Mouse (Mus musculus): ENCODE data around the gene Pop5. TPM values are rescaled to one million over a fixed set of nuclear protein-coding genes. Genes with fewer than 3 reads are reported as not detected.

The Pop5 gene
- total and polyA plus RNA-seq, 3 experiments, result 32.2 to 38.1 (median 36.2) TPM

- Histone ChIP-seq H3K27ac (no peak overlapping the region), H3K4me3 (no peak overlapping the region), H3K79me2 (replicated peaks; ENCODE audit: control insufficient read depth, insufficient read depth, low read length) (no peaks in the 10 kb centered on the region), H3K27me3 (ENCODE audit: control insufficient read depth, insufficient read depth, low read length) (no peaks in the 10 kb centered on the region), H3K9ac (ENCODE audit: low read depth, low read length) (no peak overlapping the region), H3K36me3 (ENCODE audit: control insufficient read depth, insufficient read depth, low read length) (no peaks in the 10 kb centered on the region), H3K4me1 (ENCODE audit: control insufficient read depth, insufficient read depth, low read length) (peaks cover 5% of the 10 kb centered on the region; the same call in 1 of the 2 replicates)
- no peak for TF ChIP-seq POLR2A (IDR thresholded peaks at IDR 0.05; ENCODE audit: insufficient read depth, low read depth, low read length)
- no peak for TF ChIP-seq CTCF (IDR thresholded peaks at IDR 0.05)
- no peak for TF ChIP-seq EP300 (IDR thresholded peaks at IDR 0.05; ENCODE audit: insufficient read depth, low read depth, low read length)
- WGBS, result 94% methylated on average over 14 of the region's 14 CpGs
- no peak for DNase-seq
- intact Hi-C loops (cut with DNase I), result no loop called here
Observed at GRCm38 (mm10) chr5:115233031-115233780, 2.4 kb upstream of the Pop5 start.

- no peak overlapping the region for H3K4me3 ChIP-seq
- no peak for DNase-seq
- 85% methylated on average over 6 of the region's 6 CpGs for WGBS
Observed at GRCm38 (mm10) chr5:115234519-115234918, 1.1 kb upstream of the Pop5 start.

DNA sequence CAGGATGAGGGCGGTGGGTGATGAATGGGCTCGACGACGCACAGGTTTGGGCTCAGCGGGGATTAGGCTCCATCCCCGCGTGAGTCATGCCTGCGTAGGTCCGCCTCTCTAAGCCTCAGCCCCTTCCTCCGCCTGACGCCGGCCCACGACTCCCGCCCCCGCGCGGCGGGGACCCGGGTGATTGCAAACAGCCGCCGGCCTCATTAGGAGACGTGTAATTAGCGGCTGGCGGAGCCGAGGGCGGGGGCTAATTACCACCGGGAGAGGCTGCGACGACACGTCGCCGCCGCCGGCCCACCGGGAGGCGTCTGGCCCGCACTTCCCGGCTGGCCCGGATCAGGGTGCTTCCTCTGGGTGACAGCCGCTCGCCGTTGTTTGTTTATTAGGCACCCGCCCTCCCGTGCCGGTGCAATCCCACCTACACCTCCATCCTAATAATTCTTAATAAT lies 289 bp upstream of the Pop5 start:
- Histone ChIP-seq H3K27ac (peak overlapping the region; percentile 92), H3K9ac (ENCODE audit: low read depth, low read length) (peak overlapping the region; percentile 73), H3K4me1 (ENCODE audit: control insufficient read depth, insufficient read depth, low read length) (peaks cover 5% of the 10 kb centered on the region; the same call in 1 of the 2 replicates), H3K4me3 (peak overlapping the region; percentile 56), H3K79me2 (replicated peaks; ENCODE audit: control insufficient read depth, insufficient read depth, low read length) (no peaks in the 10 kb centered on the region), H3K27me3 (ENCODE audit: control insufficient read depth, insufficient read depth, low read length) (no peaks in the 10 kb centered on the region), H3K36me3 (ENCODE audit: control insufficient read depth, insufficient read depth, low read length) (no peaks in the 10 kb centered on the region)
- intact Hi-C loops (cut with DNase I), result loop anchor here (1.0 kb wide), 1 partner anchor 48 kb away; no protein-coding TSS in a partner anchor
- DNase-seq, result peak; percentile 85
- under 1% methylated on average over 45 of the region's 45 CpGs for WGBS
- TF ChIP-seq POLR2A (IDR thresholded peaks at IDR 0.05; ENCODE audit: insufficient read depth, low read depth, low read length) (peak; percentile 10; the same call in 1 of the 2 replicates), CTCF (IDR thresholded peaks at IDR 0.05) (no peak), EP300 (IDR thresholded peaks at IDR 0.05; ENCODE audit: insufficient read depth, low read depth, low read length) (no peak)

More at GRCm38 (mm10) chr5:115234519-115234918, 1.1 kb upstream of the Pop5 start:
- H3K27ac ChIP-seq, result no peak overlapping the region; the same call in 1 of the 2 replicates
- no peaks in the 10 kb centered on the region for H3K79me2 ChIP-seq (replicated peaks; ENCODE audit: control insufficient read depth, insufficient read depth, low read length)
- intact Hi-C loops (cut with DNase I), result no loop called here
- H3K4me1 ChIP-seq (ENCODE audit: control insufficient read depth, insufficient read depth, low read length), result peaks cover 5% of the 10 kb centered on the region; the same call in 1 of the 2 replicates
- no peaks in the 10 kb centered on the region for H3K27me3 ChIP-seq (ENCODE audit: control insufficient read depth, insufficient read depth, low read length)
- no peak overlapping the region for H3K9ac ChIP-seq (ENCODE audit: low read depth, low read length)
- no peaks in the 10 kb centered on the region for H3K36me3 ChIP-seq (ENCODE audit: control insufficient read depth, insufficient read depth, low read length)
- TF ChIP-seq CTCF (IDR thresholded peaks at IDR 0.05) (no peak), POLR2A (IDR thresholded peaks at IDR 0.05; ENCODE audit: insufficient read depth, low read depth, low read length) (no peak), EP300 (IDR thresholded peaks at IDR 0.05; ENCODE audit: insufficient read depth, low read depth, low read length) (no peak)

DNA sequence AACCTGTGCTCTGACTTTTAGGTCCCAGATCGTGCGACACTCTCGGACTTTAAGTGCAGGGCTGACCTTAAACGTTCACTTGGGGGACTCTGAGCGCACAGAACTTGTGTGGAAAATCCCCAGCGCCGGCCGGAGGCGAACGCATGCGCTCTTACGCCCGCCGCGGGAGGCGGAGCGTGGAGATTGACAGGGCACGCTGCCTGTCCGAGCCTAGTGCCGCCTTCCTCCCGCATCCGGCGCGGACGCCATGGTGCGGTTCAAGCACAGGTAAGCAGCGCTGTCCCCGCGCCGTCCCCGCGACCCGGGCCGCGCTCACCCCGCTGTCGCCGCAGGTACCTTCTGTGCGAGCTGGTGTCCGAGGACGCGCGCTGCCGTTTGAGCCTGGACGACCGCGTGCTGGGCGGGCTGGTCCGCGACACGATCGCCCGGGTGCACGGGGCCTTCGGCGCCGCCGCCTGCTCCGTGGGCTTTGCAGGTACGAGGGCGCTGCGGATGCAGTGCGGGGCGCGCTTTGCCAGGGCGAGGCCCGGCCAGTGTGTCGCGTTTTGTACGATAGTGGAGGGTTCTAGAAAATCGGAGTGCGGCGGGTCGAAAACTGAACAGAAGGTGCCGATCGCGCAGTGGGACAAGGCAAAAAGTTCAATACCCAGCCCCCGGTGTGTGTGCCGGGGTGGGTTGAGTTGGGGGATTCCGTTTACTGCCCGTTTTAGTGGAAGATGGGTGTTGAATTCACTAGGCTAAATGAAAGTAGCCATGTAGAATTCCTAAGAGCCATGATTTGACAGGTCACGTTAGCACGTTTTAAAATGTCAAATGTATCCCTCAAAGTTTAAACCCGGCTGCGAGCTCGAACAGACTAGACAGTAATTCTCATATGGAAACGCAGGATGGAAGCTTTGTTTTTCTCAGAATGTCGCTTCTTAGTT lies 2.4 kb downstream of the Pop5 start:
- H3K4me1 ChIP-seq (ENCODE audit: control insufficient read depth, insufficient read depth, low read length), result peaks cover 3% of the 10 kb centered on the region; the same call in 1 of the 2 replicates
- H3K79me2 ChIP-seq (replicated peaks; ENCODE audit: control insufficient read depth, insufficient read depth, low read length), result no peaks in the 10 kb centered on the region
- H3K4me3 ChIP-seq, result peak overlapping the region; percentile 77
- no peaks in the 10 kb centered on the region for H3K36me3 ChIP-seq (ENCODE audit: control insufficient read depth, insufficient read depth, low read length)
- H3K9ac ChIP-seq (ENCODE audit: low read depth, low read length), result peak overlapping the region; percentile 88
- intact Hi-C loops (cut with DNase I), result loop anchor here (2.0 kb wide), 2 partner anchors 113 to 259 kb away; no protein-coding TSS in a partner anchor
- peak overlapping the region; percentile 88 for H3K27ac ChIP-seq
- TF ChIP-seq POLR2A (IDR thresholded peaks at IDR 0.05; ENCODE audit: insufficient read depth, low read depth, low read length) (peak; percentile 89), CTCF (IDR thresholded peaks at IDR 0.05) (peak; percentile 42), EP300 (IDR thresholded peaks at IDR 0.05; ENCODE audit: insufficient read depth, low read depth, low read length) (peak; percentile 59)
- WGBS, result under 1% methylated on average over 88 of the region's 88 CpGs
- H3K27me3 ChIP-seq (ENCODE audit: control insufficient read depth, insufficient read depth, low read length), result no peaks in the 10 kb centered on the region
- peak; percentile 96 for DNase-seq

DNA sequence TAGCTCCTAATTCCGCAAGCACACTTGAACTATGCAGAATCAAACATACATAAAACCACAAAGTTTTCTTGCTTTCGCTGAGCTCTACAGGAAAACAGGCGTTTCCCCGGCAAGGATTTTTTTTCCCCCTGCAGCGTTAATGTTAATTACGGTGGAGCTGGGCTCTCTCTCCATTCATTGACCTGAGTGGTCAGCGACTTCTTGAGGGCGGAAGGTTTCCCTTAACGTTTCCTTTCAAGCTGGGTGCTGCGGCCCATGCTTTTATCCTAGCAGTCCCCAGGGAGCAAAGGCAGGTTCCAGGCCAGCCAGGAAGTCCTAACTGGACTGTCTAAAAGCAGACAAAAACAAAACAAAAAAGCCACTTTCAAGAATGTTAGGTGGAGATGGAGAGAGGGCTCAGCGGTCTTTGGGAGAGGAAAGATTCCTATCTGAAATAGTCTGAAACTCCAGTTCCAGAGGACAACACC lies 3.1 kb downstream of the Pop5 start:
- 11% methylated on average over 11 of the region's 11 CpGs for WGBS
- 0 out of 2 replicates have a peak, but pooled peaks have one; percentile 14 for TF ChIP-seq EP300 (IDR thresholded peaks at IDR 0.05; ENCODE audit: insufficient read depth, low read depth, low read length)
- TF ChIP-seq POLR2A (IDR thresholded peaks at IDR 0.05; ENCODE audit: insufficient read depth, low read depth, low read length), result no peak
- H3K4me3 ChIP-seq, result peak overlapping the region; percentile 77
- DNase-seq, result peak; percentile 37 to 47
- H3K27ac ChIP-seq, result peak overlapping the region; percentile 88
- peaks cover 3% of the 10 kb centered on the region; the same call in 1 of the 2 replicates for H3K4me1 ChIP-seq (ENCODE audit: control insufficient read depth, insufficient read depth, low read length)
- H3K36me3 ChIP-seq (ENCODE audit: control insufficient read depth, insufficient read depth, low read length), result no peaks in the 10 kb centered on the region; the same call in 1 of the 2 replicates
- H3K27me3 ChIP-seq (ENCODE audit: control insufficient read depth, insufficient read depth, low read length), result no peaks in the 10 kb centered on the region
- intact Hi-C loops (cut with DNase I), result no loop called here
- H3K79me2 ChIP-seq (replicated peaks; ENCODE audit: control insufficient read depth, insufficient read depth, low read length), result no peaks in the 10 kb centered on the region
- H3K9ac ChIP-seq (ENCODE audit: low read depth, low read length), result no peak overlapping the region; the same call in 1 of the 2 replicates
